Mouse (Mus musculus) forelimb bud, embryonic 11.5 days (tissue): ENCODE data around the gene Top3a.

Experiments
- DNase-seq: peaks from one replicate; pipeline ENCODE4 v3.0.0-alpha.2; 2012; ENCODE audit warnings: low read depth, low spot score

The Top3a gene

GRCm38 (mm10) chr11:60712639-60713255 is 64.4 kb downstream of the Top3a start:
- DNase-seq, result no peak

- DNase-seq, result no peak
Observed at GRCm38 (mm10) chr11:60712040-60712439, 65.1 kb downstream of the Top3a start.

- no peak for DNase-seq
Observed at GRCm38 (mm10) chr11:60711218-60711617, 65.9 kb downstream of the Top3a start.

GRCm38 (mm10) chr11:60709481-60710465 is 67.4 kb downstream of the Top3a start:
- DNase-seq, result no peak

GRCm38 (mm10) chr11:60708631-60709030 is 68.5 kb downstream of the Top3a start:
- no peak for DNase-seq

GRCm38 (mm10) chr11:60707672-60708071 is 69.5 kb downstream of the Top3a start:
- DNase-seq, result no peak

- no peak for DNase-seq
Observed at GRCm38 (mm10) chr11:60706696-60707480, 70.3 kb downstream of the Top3a start.

GRCm38 (mm10) chr11:60706076-60706475 is 71.1 kb downstream of the Top3a start:
- DNase-seq, result no peak

- no peak for DNase-seq
Observed at GRCm38 (mm10) chr11:60705255-60705654, 71.9 kb downstream of the Top3a start.

GRCm38 (mm10) chr11:60704023-60704880 is 72.9 kb downstream of the Top3a start:
- DNase-seq, result no peak

- peak; percentile 61 for DNase-seq
Observed at GRCm38 (mm10) chr11:60703131-60703530, 74.0 kb downstream of the Top3a start.

- no peak for DNase-seq
Observed at GRCm38 (mm10) chr11:60701611-60702010, 75.6 kb downstream of the Top3a start.

- DNase-seq, result no peak
Observed at GRCm38 (mm10) chr11:60700320-60701185, 76.6 kb downstream of the Top3a start.

- DNase-seq, result peak; percentile 89
Observed at GRCm38 (mm10) chr11:60699524-60700075, 77.6 kb downstream of the Top3a start, which contains the start of gene Llgl1. Llgl1 (plus strand) TSS chr11:60699723.

GRCm38 (mm10) chr11:60698806-60699523 is 78.2 kb downstream of the Top3a start:
- DNase-seq, result peak; percentile 75

GRCm38 (mm10) chr11:60697561-60697960 is 79.6 kb downstream of the Top3a start:
- DNase-seq, result peak; percentile 29

- DNase-seq, result no peak
Observed at GRCm38 (mm10) chr11:60696165-60696564, 81.0 kb downstream of the Top3a start.
